Mouse (Mus musculus) embryonic facial prominence, embryonic 13.5 days (tissue): ENCODE measurements around the gene Zmym2. TPM values are rescaled to one million over a fixed set of nuclear protein-coding genes. Genes with fewer than 3 reads are reported as not detected.
A peak's percentile ranks its signal among the peaks of the same experiment; 100 is the strongest.
"Not testable (repeated sequence)": the region's sequence is repeated elsewhere in the genome, so short reads cannot be mapped to it uniquely, and the experiment has no call there.

ENCODE experiments used
- ATAC-seq: fragments of 200-750 bp; cut with Nextera tagmentation; 2 replicates; pipeline ENCODE4 v1.8.0; 2017; ENCODE audit warnings: low read depth; ENCODE audit not compliant: insufficient number of reproducible peaks, insufficient read depth, low FRiP score, low TSS enrichment
- H3K27ac ChIP-seq: fragments of 300-500 bp; sonication (generic); 2 replicates; pipeline ENCODE4 v1.5.1; 2015; ENCODE audit warnings: moderate library complexity, mild to moderate bottlenecking, inconsistent platforms
- H3K27me3 ChIP-seq: fragments of 300-500 bp; sonication (generic); 2 replicates; pipeline ENCODE4 v1.6.1; 2015; ENCODE audit warnings: mild to moderate bottlenecking, inconsistent platforms
- H3K36me3 ChIP-seq: fragments of 300-500 bp; sonication (generic); 2 replicates; pipeline ENCODE4 v1.6.1; 2015; ENCODE audit warnings: mild to moderate bottlenecking, inconsistent platforms
- H3K4me1 ChIP-seq: fragments of 300-500 bp; sonication (generic); 2 replicates; pipeline ENCODE4 v1.6.1; 2015; ENCODE audit warnings: inconsistent platforms
- H3K4me2 ChIP-seq: fragments of 300-500 bp; sonication (generic); 2 replicates; pipeline ENCODE4 v1.6.1; 2015; ENCODE audit warnings: moderate library complexity, mild to moderate bottlenecking, inconsistent platforms
- H3K4me3 ChIP-seq: fragments of 300-500 bp; sonication (generic); 2 replicates; pipeline ENCODE4 v1.5.1; 2015; ENCODE audit warnings: mild to moderate bottlenecking, inconsistent platforms
- H3K9ac ChIP-seq: fragments of 300-500 bp; sonication (generic); 2 replicates; pipeline ENCODE4 v1.6.1; 2015; ENCODE audit warnings: mild to moderate bottlenecking, inconsistent platforms
- H3K9me3 ChIP-seq: fragments of 300-500 bp; sonication (generic); 2 replicates; pipeline ENCODE4 v1.6.1; 2016; ENCODE audit warnings: inconsistent platforms
- WGBS: fragments of 180-500 bp; shearing (Covaris S2); methylation state at CpG from one replicate; pipeline ENCODE4 v1.1.7; 2015; ENCODE audit warnings: mixed read lengths; 5-methylcytosine and 5-hydroxymethylcytosine counted together
- polyA plus RNA-seq: library from polyadenylated mRNA; unstranded; fragments of >200 nt; fragmentation: Nextera tagmentation; extraction: Ambion mirVana; gene quantifications from 2 replicates; pipeline ENCODE4 v1.2.1, GENCODE M21; 2015

Zmym2 gene
- polyA plus RNA-seq, 1 experiment from 2014 or later, result 52.6 TPM

DNA sequence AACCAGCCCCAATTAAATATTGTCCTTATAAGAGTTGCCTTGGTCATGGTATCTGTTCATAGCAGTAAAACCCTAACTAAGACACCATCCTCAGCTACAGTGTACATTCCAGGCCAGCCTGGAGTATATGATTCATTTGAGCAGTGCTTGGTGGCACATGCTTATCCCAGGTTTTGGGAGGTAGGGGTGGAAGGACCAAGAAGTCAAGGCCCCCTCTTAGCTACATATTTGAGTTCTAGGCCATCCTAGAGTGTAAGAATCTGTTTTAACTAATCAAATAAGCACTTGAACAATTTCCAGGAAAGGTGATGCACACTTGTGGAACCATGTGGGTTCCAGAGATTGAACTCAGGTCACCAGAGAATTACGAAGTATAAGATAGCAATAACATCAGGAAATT lies 3.0 kb upstream of the Zmym2 start:
- Histone ChIP-seq H3K9ac (no peak overlapping the region), H3K27me3 (no peaks in the 10 kb centered on the region), H3K4me1 (peaks cover 7% of the 10 kb centered on the region), H3K36me3 (peaks cover 1% of the 10 kb centered on the region; the same call in 1 of the 2 replicates), H3K27ac (no peak overlapping the region), H3K4me3 (no peak overlapping the region), H3K9me3 (0 out of 2 replicates have a peak, but pooled peaks cover 3% of the 10 kb centered on the region), H3K4me2 (no peak overlapping the region)
- no peak for ATAC-seq
- 97% methylated on average over 1 of the region's 1 CpGs for WGBS

DNA sequence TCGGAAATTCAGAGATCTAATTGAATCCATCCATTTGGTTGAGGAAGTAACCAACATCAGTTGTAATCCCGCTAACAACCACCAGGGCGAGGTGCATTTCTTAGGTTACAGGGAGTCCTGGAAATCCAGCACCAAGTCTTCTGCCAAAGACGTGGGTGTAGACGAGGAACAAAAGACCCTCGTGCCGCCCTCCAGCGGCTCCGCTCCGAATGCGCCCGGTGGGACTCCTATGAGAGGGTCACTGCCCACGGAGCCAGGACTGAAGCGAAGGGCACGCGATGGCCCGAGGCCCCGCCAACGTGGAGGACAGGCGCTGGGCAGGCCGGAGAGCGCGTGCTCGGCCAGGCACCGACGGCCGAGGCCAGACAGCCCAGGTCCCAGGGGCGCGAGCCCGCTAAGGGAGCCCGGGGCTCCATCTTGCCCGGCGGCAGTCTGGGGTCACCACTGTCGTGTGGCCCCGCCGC lies 1.1 kb upstream of the Zmym2 start:
- WGBS, result under 1% methylated on average over 36 of the region's 36 CpGs
- peak overlapping the region; percentile 58 for H3K4me3 ChIP-seq
- H3K4me1 ChIP-seq, result peaks cover 13% of the 10 kb centered on the region
- H3K27me3 ChIP-seq, result no peaks in the 10 kb centered on the region
- 0 out of 2 replicates have a peak, but pooled peaks cover 3% of the 10 kb centered on the region for H3K9me3 ChIP-seq
- peak overlapping the region; percentile 93 for H3K27ac ChIP-seq
- H3K4me2 ChIP-seq, result peak overlapping the region; percentile 73
- peak; percentile 15; the same call in 1 of the 2 replicates for ATAC-seq
- peaks cover 16% of the 10 kb centered on the region for H3K36me3 ChIP-seq
- H3K9ac ChIP-seq, result peak overlapping the region; percentile 79

DNA sequence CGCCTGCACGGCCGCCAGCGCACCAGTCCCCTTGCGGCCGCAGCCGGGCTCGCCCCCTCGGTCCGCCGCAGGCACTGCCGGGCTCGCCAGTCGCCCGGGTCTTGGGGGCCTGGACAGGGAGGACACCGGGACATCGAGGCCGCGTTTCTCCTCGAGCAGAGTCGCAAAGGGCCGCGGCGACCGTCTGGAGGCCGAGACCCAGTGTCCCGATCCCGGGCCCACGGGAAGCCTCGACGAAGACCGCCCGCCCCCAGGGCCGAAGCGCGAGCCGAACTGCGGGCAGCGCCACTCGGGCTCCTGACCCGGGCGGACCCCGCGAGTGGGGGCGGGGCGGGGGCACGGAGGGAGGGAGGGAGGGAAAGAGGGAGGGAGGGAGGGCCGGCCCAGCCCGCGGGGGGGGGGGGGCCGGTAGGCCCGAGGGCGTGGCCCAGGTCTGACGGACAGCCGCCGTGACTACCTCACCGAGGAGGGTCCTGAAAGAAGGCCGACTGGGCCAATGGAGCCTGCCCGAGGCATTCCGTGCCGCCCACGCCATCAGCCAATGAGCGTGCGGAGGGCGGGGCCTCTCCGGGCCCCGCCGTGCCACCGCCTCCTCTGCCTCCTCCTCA lies 363 bp upstream of the Zmym2 start:
- Histone ChIP-seq H3K27ac (peak overlapping the region; percentile 93), H3K4me2 (peak overlapping the region; percentile 73), H3K4me3 (peak overlapping the region; percentile 58), H3K4me1 (peaks cover 13% of the 10 kb centered on the region), H3K9ac (peak overlapping the region; percentile 78), H3K36me3 (peaks cover 21% of the 10 kb centered on the region)
- not testable (repeated sequence) for H3K9me3 ChIP-seq, H3K27me3 ChIP-seq
- WGBS, result 0% methylated on average over 36 of the region's 69 CpGs
- ATAC-seq, result peak; percentile 97

DNA sequence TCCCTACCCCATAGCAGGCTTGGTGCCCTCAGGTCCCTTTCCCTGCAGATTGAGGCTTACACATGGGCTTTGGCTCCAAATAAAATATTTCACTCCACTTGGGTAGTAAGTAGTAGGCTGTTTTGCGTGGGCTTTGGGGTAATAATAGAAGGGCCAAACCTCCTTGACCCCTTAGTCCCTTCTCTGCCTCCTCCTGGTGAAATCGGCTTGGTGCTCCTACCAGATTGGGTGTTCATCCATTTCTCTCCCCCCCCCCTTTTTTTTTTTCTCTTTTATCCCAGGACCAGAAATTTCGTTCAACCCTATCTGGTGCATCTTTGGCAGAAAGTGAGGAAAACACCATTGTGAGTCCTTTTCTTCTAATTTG lies 1.0 kb downstream of the Zmym2 start:
- H3K4me3 ChIP-seq, result peak overlapping the region; percentile 76
- peak overlapping the region; percentile 94 for H3K9ac ChIP-seq
- peak overlapping the region; percentile 99 for H3K27ac ChIP-seq
- peak overlapping the region; percentile 72 for H3K4me2 ChIP-seq
- 0% methylated on average over 3 of the region's 3 CpGs for WGBS
- peaks cover 13% of the 10 kb centered on the region for H3K4me1 ChIP-seq
- no peak for ATAC-seq
- H3K27me3 ChIP-seq, result no peaks in the 10 kb centered on the region
- peaks cover 29% of the 10 kb centered on the region for H3K36me3 ChIP-seq
- 0 out of 2 replicates have a peak, but pooled peaks cover 3% of the 10 kb centered on the region for H3K9me3 ChIP-seq

DNA sequence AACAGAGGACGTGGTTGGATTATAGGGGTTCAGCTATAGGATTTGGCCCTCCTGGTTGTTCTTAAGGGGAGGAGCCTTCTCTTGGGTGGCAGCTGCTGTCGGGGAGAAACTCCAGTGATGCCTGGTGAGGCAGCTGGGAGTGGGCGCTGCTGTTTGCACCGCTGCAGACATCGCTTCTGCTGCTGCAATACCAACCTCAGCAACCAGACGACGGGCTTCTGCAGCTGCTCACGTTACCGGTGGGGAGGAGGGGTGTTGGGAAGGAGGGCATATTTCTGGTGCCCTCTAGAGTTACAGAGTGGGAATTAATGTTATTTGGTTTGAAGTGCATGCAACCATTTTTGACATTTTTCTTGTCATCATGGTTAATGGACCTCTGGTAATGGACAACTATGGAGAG lies 1.4 kb downstream of the Zmym2 start:
- H3K4me3 ChIP-seq, result peak overlapping the region; percentile 76
- H3K9me3 ChIP-seq, result 0 out of 2 replicates have a peak, but pooled peaks cover 3% of the 10 kb centered on the region
- no peaks in the 10 kb centered on the region for H3K27me3 ChIP-seq
- H3K4me1 ChIP-seq, result peaks cover 13% of the 10 kb centered on the region
- H3K4me2 ChIP-seq, result peak overlapping the region; percentile 72
- H3K36me3 ChIP-seq, result peaks cover 30% of the 10 kb centered on the region
- H3K9ac ChIP-seq, result peak overlapping the region; percentile 94
- H3K27ac ChIP-seq, result peak overlapping the region; percentile 99
- WGBS, result 0% methylated on average over 9 of the region's 9 CpGs
- no peak for ATAC-seq

DNA sequence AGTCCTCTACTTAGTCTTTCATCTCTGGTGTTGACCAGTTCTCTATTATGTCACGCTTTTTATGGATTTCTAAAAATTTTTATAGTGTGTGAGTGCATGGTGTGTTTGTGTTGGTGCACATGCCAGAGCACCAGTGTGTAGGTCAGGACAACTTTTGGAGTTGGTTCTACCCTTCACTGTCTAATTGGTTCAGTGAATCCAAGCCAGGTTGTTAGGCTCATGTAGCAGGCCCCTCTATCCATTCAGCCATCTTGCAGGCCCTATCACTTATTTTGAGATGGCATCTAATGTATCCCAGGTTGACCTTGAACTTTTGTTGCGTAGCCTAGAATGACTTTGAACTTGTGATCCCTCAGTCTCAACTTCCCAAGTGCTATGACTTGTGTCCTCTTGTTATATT lies 2.0 kb downstream of the Zmym2 start:
- Histone ChIP-seq H3K9me3 (0 out of 2 replicates have a peak, but pooled peaks cover 3% of the 10 kb centered on the region), H3K36me3 (peaks cover 35% of the 10 kb centered on the region), H3K4me2 (peak overlapping the region; percentile 72), H3K27me3 (no peaks in the 10 kb centered on the region), H3K27ac (no peak overlapping the region; the same call in 1 of the 2 replicates), H3K4me1 (peaks cover 13% of the 10 kb centered on the region), H3K9ac (no peak overlapping the region), H3K4me3 (peak overlapping the region; percentile 76)
- ATAC-seq, result no peak
- 80% methylated on average over 2 of the region's 2 CpGs for WGBS

DNA sequence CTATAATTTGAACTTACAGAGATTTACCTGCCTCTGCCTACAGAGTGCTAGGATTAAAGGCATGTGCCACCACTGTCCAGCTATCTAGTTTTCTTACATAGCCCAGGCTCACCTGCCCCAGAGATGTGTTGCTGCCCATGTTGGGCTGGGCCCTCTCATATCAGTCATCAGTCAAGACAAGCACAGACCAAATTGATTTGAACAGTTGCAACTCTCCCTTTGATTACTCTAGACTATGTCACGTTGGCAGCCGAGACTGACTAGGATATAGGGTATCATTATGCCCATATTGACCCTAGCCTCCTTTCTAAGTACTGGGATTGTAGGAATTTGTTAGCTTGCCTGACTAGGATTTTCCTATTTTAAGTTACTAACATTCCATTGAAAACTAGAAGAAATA lies 8.0 kb downstream of the Zmym2 start:
- Histone ChIP-seq H3K9ac (no peak overlapping the region), H3K4me1 (no peaks in the 10 kb centered on the region), H3K36me3 (peaks cover 62% of the 10 kb centered on the region), H3K4me2 (no peak overlapping the region), H3K4me3 (no peak overlapping the region), H3K27me3 (no peaks in the 10 kb centered on the region), H3K9me3 (no peaks in the 10 kb centered on the region), H3K27ac (no peak overlapping the region)
- WGBS, result 84% methylated on average over 2 of the region's 2 CpGs
- no peak for ATAC-seq

DNA sequence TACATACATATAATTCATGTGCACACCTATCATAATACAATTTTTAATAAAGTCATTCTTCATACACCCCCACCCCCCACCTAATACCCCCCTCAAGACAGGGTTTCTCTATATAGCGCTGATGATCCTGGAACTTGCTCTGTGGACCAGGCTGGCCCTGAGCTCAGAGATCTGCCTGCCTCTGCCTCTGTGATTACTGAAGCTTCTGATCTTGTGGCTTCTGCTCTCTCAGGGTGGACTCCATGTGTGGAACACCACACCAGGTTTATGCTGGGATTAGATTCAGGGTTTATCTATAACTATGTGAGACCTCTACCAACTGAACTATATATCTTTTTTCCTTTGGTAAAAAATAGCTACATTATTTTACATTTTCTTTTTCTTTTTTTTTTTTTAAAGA lies 10.1 kb downstream of the Zmym2 start:
- Histone ChIP-seq H3K9me3 (no peaks in the 10 kb centered on the region), H3K4me3 (no peak overlapping the region), H3K27me3 (no peaks in the 10 kb centered on the region), H3K4me2 (no peak overlapping the region), H3K36me3 (peaks cover 50% of the 10 kb centered on the region), H3K4me1 (no peaks in the 10 kb centered on the region), H3K9ac (no peak overlapping the region), H3K27ac (no peak overlapping the region)
- 96% methylated on average over 1 of the region's 1 CpGs for WGBS
- no peak for ATAC-seq

DNA sequence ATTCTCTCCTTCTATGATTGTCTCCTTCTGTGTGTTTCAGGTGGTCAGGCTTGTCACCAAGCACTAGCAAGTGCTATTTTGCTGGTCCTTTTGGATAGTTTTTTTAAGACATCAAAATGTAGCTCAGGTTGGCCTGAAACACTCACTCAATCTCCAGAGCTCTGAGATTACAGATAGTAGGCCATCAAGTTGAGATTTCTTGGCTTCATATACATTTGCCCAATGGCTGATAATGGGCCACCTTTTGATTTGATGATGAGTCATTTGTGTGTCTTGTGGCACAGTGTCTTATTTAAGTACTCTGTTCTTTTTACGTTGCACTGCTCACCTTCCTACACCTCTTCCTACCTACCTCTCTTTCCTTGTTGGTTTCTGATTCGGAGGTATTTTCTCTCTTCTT lies 11.0 kb downstream of the Zmym2 start:
- Histone ChIP-seq H3K4me3 (no peak overlapping the region), H3K9me3 (no peaks in the 10 kb centered on the region), H3K4me2 (no peak overlapping the region), H3K27me3 (no peaks in the 10 kb centered on the region), H3K4me1 (no peaks in the 10 kb centered on the region), H3K27ac (no peak overlapping the region), H3K9ac (no peak overlapping the region), H3K36me3 (peaks cover 46% of the 10 kb centered on the region)
- no peak for ATAC-seq
- 94% methylated on average over 2 of the region's 2 CpGs for WGBS

DNA sequence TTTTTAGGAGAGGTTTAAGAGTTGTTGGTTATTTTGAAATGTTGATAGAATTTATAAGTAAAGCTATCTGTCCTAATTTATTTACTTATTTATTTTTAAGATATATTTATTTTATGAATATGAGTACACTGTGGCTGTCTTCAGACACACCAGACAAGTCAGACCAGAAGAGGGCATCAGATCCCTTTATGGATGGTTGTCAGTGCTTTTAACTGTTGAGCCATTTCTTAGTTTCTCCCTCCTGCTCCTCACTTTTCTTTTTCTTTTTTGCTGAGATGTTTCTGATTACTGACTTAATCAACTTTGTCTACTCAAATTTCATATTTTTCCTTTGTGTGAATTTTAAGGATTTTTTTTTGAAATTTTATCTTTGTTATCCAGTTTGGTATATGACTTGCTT lies 13.2 kb downstream of the Zmym2 start:
- Histone ChIP-seq H3K4me2 (no peak overlapping the region), H3K4me3 (no peak overlapping the region), H3K27me3 (no peaks in the 10 kb centered on the region), H3K9ac (no peak overlapping the region), H3K4me1 (no peaks in the 10 kb centered on the region; the same call in 1 of the 2 replicates), H3K27ac (no peak overlapping the region), H3K36me3 (peaks cover 41% of the 10 kb centered on the region), H3K9me3 (no peaks in the 10 kb centered on the region)
- ATAC-seq, result no peak

DNA sequence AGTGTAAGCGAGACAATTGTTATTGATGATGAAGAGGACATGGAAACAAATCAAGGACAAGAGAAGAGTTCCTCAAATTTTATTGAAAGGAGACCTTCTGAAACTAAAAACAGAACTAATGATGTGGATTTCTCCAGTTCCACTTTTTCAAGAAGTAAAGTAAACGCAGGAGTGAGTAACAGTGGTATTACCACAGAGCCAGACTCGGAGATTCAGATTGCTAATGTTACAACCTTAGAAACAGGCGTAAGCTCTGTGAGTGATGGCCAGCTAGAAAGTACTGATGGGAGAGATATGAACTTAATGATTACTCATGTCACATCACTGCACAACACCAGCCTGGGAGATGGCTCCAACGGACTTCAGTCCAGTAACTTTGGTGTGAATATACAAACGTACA lies 16.6 kb downstream of the Zmym2 start:
- Histone ChIP-seq H3K27me3 (no peaks in the 10 kb centered on the region), H3K9ac (no peak overlapping the region), H3K9me3 (no peaks in the 10 kb centered on the region), H3K4me3 (no peak overlapping the region), H3K4me1 (no peaks in the 10 kb centered on the region; the same call in 1 of the 2 replicates), H3K27ac (no peak overlapping the region), H3K4me2 (no peak overlapping the region), H3K36me3 (peaks cover 48% of the 10 kb centered on the region)
- 90% methylated on average over 6 of the region's 6 CpGs for WGBS
- no peak for ATAC-seq

DNA sequence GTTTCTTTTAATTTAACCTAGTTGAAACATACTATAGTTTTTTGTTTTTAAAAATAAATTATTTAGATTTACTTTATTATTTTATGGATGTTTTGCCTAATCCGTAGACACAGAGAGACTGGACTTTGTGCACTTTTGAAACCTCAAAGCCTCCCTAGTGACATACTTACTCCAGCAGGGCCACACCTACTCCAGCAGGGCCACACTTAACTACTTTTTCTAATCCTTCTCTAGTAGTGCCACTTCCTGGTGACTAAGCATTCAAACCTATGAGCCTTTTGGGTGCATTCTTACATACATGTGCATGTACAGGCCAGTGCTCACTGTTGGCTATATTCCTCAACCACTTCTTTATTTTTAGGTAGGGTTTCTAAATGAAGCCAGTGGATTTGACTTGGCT lies 19.2 kb downstream of the Zmym2 start:
- Histone ChIP-seq H3K9me3 (no peaks in the 10 kb centered on the region), H3K4me2 (no peak overlapping the region), H3K9ac (no peak overlapping the region), H3K27ac (no peak overlapping the region), H3K27me3 (no peaks in the 10 kb centered on the region), H3K4me3 (no peak overlapping the region), H3K4me1 (no peaks in the 10 kb centered on the region; the same call in 1 of the 2 replicates), H3K36me3 (peaks cover 37% of the 10 kb centered on the region)
- no peak for ATAC-seq
- 100% methylated on average over 1 of the region's 1 CpGs for WGBS
